Mouse (Mus musculus): ENCODE measurements around the gene Trpv3. TPM values are rescaled to one million over a fixed set of nuclear protein-coding genes. Genes with fewer than 3 reads are reported as not detected.

Trpv3 gene
- total RNA-seq (2021) = under 1 TPM; 0.07 to 0.10 TPM

DNA sequence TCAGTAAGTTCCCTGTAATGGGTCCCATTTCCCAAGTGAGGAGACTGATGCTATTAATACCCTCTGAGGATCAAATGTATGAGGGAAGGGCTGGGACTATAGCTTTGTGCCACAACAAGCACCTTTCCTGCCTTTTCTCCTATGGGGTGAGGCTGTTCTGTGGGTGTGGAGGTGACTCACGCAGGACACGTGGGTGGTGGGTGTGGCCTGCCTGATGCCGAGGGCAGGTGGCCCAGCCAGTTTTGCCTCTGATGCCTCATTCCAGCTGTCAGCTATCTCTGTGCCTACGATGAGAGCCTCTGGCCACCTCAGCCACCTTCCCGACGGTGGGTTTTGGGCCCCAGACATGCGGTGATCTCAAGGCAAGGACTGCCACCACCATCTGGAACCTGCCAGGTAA lies at the start of gene Trpv3:
Trpv3 (plus strand) TSS at position 122 of the 400 bp plus-strand sequence.
- no peak for DNase-seq

DNA sequence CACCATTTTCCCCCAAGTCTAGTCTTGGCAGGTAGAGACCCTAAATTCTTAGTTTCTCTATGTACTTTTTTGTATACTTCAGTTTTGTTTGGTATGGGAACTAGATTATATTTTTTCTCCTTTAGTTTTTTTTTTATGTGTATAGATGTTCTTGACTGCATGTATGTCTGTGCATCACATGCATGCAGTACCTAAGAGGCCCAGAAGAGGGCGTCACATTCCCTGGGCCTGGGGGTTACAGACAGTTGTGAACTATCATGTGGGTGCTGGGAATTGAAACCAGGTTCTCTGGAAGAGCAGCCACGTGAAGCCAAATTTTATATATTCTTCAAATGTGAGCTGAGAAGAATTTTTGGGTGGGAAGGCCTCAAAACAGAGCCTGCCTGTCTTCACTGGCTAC lies 47.5 kb upstream of the Trpv3 start:
- DNase-seq = no peak

DNA sequence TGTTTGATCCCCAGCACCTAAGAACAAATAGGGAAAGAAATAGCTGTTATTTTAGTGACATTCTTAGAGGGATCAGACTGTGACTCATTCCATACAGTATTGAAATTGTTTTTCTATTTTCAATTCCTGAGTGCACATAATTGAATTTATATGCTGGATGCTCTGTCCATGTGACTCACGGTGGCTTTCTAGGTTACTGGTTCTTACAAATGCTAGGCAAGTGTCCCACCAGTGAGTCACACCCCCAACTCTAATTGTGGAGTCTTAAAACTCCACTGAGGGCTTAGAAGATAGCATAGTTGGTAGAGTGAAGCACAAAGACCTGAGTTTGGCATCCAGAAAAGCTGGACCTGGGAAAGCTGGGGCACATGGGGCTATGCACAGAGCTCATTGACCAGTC lies 46.5 kb upstream of the Trpv3 start:
- no peak for DNase-seq

DNA sequence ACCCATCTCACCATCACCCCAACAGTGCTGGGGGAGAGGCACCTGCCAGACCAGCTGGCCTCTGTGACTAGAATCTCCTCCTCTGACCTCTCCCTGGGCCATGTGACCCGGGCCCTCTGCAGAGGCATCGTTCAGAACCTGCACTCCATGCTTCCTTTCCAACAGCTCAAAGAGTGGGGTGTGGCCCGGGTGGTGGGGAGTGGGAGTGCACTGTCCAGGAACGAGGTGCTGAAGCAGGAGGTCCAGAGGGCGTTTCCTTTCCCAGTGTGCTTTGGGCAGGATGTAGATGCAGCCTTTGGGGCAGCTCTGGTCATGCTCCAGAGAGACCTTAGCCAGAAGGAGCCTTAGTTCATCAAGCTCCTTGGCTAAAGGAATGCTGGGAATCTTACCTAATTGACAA lies 44.3 kb upstream of the Trpv3 start:
- no peak for DNase-seq

DNA sequence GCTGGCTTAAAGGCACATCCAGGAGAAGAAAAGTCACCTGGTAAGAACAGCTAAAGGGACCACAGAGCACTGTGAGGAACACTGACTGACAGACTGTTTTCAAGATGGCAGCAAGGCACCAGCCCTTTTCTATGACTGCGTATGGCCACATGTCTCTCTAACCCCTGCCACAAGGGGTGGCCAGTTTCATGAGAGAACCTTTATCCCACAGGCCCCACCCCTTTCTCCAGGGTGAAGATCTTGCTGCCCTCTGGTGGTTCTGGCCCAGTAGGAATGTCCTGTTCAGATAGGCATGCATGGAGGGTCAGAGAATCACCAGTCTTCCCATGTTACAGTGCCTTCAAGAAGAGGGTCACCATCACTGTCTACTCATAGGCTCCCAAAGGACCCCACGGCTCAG lies 43.2 kb upstream of the Trpv3 start:
- peak; percentile 25 for DNase-seq

DNA sequence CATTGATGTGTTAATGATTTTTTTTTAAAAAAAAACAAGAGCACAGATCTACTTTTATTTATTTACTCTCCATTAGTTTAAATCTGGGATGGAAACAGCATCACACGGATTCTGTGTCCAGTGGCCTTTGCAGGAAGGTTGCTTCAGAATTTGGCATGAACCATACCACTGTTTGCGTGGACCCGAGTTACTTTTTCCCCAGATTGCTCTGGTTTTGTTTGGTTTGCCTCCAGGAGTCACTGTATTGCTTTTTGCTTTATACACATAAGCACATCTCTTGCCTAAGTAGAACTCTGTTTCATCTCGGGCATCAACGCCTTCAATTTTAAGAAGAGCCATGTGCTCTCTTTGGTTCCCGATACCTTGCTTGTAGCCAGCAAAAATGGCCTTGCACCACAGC lies 41.3 kb upstream of the Trpv3 start:
- no peak for DNase-seq

DNA sequence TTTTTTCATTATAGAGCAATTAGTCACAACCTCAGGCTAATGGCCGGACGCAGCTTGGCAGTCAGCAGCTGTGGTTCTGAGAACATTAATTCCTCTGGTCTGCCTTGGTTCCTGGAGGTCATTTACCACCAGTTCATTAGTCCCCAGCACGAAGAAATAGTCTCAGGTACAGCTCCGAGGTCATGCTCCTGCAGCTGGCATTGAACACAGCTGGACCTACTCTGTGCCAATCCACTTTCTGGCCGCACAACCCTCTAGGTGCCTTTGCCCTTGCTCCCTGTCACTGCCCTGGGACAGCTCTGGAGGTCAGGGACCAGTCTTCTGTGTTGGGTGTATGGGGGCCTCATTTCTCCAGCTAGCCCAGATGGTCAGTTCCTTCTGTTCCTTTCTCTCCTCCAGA lies 38.3 kb upstream of the Trpv3 start:
- DNase-seq = no peak

DNA sequence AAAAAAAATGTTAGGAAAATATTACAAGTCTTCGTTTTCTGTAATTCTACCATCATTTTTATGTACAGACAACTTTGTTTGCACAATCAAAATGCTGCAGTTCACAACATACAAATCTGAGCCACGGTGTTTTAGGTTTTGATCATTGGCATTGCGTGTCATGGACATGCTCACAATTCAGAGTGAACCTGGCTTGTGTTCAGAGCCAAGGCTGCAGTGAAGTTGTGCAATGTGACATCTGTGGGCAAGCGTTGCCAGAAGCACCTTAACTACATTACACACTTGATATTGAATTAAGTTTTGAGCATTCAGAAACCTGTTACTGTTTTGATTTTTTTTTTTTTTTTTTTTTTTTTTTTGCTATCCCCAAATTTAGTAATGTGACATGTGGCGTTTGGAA lies 37.1 kb upstream of the Trpv3 start:
- DNase-seq = no peak

DNA sequence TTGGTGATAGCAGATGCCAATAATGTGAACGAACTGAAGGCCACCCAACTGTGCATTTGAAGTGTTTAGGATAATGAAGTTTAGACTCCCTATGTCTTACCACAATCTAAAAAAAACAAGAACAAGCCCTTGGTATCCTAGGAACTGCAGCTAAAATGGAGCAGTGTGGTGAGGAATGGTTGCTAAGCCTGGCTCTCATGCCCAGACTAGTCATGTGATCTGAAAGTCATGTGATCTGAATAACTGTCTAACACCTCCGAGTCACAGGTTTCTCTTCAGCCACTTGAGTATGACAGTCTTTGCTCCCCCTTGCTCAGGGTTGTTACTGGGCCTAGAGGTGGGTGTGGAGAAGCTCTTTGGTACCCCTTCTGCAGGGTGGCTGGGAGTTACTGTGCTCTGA lies 34.7 kb upstream of the Trpv3 start:
- no peak for DNase-seq

DNA sequence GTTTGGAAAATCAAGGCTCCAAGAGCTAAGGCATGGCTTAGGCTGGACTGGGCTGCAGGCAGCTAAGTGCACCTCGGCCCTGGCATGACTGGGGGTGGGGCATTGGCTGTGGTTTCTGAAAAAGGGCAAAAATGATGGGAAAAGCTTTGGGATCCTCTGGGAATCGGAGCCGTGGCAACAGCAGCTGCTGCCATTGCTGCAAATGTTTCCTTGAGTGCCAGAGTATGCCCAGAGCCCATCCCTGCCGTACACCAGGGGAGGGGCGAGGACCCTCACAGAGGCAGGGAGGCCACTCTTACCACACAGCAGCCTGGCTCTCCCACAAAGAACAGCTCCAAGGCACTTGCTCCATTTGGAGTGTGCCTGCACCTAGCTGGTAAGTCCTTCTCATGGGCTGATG lies 33.2 kb upstream of the Trpv3 start, which contains the start of gene Trpv1:
Trpv1 (plus strand) TSS at position 301 of the 400 bp plus-strand sequence.
- no peak for DNase-seq

DNA sequence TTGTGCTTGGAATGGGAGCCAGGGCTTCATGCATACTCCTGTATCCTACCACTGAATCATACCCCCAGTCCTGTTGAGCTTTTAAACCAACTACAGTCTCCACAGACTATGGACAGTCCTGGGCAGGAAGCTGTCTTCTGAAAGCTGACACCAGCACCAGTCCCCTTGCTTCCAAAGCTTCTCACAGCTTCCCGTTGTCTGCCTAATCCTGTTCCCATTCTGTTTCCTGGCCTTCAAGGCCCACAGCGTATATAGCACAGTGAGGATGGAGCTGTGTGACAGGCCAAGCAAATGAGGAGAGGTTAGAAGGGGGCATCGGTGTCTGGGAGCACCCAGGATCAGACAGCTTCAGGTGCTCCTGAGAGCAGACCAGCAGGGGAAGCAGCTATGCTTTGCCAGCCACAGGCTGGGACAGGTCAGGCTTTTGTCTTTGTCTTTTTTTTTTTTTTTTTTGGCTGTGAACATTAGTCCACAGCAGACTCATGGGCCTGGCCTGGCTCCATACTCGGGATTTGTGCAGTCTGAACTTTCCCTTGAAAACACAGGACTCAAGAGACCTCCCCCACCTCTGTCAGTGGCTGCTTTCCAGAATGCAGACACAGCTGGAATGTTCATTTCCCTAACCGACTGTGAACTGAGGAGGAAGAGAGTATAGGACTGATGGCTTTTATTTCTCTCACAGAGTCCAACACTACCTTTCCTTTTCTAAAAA lies 31.0 kb upstream of the Trpv3 start:
- DNase-seq = peak; percentile 85

DNA sequence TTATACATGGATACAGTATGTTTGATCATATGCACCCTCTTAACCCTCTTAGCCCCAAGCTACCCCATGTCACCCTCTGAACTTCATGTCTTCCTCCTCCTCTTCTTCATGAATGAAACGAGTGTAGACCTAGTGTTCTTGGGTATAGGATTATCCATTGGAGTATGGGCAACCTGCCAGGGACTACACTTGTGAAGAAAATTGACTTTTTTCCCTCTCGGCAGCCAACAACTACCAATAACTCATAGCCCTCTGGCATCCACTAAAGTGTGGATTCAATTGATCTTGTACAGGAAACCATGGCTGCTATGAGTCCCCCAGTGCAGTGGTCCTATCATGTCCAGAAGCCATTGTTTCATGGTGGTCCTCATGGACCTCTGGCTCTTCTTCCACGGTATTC lies 30.5 kb upstream of the Trpv3 start:
- peak; percentile 19 for DNase-seq

DNA sequence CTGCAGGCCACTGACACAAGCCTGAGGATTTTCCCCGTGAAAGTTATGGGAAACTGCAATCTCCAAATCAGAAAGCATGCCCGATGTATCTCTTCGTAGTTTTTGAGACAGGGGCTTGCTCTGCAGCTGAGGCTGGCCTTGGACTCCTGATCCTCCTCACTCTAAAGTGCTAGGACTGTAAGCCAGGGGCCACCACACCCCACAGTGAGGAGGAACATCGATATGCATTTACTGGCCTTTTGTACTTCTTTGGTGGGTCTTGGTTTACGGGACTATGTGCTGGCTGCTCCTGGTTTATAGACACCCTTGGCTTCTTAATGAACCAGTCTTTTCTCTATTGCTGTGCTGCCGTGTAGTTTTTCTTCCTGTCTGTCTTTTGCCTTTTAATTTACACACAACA lies 25.0 kb upstream of the Trpv3 start:
- no peak for DNase-seq

DNA sequence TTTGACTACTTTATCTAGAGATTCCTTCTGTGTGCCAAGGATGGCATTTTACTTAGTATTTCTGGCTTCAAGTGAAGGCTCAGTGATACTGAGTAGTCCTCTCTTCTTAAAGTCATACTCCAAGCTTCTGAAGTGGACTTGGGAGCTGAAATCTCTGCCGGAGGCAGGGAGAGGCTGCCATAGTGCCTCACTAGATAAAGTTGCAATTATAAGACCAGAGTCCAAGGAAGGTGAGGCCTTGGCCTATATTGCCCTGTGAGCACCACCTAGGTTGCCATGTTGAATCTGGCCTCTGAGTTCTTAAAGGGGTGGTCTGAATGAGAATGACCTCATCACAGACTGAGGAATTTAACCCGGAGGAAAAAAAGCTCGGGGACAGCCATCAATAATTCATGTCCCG lies 24.4 kb upstream of the Trpv3 start:
- DNase-seq = no peak

DNA sequence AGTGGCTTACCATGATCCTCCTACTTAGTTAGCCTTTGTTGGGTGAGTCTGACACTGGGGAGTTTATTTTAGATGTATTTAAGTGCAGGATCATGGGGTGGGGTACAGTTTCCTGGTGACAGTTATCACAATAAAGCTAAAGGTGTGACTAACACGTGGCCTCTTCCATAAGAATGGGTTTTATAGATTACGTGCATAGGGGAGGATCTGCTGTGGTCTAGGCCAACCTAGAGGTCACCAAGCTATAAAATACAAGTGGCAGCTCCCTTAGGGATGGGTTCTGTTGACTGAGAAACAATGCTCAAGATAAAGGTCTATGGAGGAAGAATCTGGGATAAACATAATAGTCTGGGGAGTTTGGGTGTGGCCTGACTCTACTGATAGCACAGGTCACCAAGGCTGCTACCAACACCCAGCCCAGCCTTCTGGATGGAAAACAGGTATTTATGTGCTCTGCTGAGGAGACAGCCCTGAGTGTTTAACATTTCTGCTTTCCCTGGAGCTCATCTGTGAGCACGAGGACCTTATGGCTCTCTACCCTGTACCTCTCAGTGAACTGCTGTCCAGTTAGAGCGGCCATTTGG lies 9.7 kb upstream of the Trpv3 start:
- DNase-seq = no peak

DNA sequence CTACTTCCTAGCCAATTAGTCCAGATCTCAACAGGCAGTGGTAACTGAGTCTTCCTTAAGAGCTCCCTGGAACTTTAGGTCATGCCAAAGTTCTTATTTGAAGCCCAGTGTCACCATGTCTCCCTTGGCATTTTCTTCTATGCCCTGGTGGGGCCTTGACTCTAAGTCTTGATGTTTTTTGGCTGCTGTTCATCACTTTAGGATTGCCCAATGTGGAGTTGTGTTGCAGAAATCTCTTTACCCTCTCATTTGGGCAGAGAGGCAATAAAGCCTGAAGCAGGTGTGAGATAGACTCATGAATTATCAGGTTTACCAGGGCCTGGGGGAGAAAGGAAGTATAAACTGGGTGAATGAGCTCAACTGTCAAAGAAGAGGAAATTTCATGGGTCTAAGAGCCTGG lies 8.5 kb upstream of the Trpv3 start:
- no peak for DNase-seq

DNA sequence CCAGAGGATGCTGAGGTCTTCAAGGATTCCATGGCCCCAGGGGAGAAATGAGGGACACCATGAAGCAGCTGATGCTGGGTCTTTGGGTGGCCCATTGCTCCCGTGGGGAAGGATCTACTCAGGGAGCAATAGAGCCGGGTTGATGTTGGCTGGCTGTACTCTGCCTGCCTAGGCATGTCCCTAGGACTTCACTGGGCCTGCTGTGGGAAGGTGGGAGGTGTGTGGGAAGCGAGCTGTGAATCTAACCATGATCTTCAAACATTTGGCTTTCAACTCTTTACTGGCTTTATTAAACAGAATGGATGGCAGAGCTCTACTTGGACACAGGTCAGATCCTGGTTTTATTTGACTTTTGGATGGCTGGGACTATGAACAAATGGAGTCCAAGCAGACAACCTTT lies 6.7 kb upstream of the Trpv3 start:
- no peak for DNase-seq

DNA sequence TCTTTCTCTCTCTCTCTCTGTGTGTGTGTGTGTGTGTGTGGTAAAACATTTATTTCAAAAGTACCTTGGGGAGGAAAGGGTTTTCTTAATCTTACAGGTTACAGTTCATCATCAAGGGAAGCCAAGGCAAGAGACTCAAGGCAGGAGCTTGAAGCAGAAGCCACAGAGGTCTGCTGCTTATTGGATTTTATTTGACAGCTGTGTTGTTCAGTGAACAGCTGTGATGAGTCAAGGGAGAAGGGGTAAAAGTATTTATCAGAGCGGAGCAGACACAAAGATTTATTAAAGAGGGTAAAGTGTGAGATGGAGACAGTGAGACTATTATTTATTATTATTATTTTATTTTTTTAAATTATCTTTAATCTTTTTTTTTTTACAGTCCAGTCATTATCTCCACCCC lies 5.8 kb upstream of the Trpv3 start:
- DNase-seq = no peak

DNA sequence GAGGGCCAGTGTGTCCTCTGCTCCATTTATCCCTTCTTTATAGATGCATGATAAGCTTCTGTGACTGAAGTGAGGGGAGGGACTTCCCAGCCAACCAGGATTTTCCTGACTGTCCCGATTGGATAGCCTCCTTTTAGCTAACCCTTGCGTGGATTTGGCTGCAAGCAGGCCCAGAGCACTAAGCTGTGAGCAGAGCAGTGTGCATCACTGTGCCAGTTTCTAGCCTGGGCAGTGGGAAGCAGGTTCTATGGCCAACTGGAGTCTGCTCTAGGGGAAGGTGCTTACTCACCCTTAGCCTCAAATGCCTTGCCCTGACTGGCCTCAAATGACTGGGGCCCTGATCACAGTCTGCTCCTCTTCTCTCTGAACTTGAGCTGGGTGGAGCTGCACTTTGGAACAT lies 7.6 kb downstream of the Trpv3 start:
- DNase-seq = no peak

DNA sequence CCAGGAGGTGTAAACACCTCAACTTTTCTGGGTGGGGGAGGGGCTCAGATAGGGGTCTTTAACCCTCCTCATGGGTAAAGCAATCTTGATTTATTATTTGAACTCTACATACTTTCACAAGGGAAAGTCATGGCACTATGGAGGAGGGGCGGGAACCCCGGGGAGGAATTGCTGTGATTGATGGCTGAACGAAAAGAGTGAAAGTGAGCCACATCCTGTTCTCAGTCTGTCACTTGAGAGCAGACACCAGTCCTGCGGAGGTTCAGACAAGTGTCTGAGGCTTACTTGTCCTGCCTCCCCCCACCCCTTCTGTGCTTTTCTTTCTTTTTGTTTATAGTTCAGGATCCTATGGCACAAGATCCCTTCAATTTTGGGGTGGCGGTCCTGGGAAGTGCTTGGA lies 13.5 kb downstream of the Trpv3 start:
- DNase-seq = no peak

DNA sequence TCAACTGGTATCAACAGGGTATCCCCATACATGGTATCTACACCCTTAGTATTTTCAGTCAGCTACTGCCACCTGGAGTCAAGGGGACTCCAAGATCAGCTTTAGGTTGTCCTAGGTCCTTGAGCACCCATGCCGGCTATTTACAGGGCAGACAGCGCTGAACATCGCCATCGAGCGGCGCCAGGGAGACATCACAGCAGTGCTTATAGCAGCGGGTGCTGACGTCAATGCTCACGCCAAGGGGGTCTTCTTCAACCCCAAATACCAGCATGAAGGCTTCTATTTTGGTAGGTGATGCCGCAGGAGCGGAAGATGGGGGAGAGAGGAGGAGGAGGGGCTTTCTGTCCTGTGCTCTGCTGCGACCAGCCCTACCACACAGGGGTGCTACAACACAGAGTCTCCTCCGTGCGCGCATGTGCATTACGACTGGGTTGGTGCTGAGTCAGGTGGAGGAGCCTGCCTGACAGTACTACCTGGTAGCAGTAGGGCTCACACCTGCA lies 14.4 kb downstream of the Trpv3 start:
- DNase-seq = peak; percentile 55

DNA sequence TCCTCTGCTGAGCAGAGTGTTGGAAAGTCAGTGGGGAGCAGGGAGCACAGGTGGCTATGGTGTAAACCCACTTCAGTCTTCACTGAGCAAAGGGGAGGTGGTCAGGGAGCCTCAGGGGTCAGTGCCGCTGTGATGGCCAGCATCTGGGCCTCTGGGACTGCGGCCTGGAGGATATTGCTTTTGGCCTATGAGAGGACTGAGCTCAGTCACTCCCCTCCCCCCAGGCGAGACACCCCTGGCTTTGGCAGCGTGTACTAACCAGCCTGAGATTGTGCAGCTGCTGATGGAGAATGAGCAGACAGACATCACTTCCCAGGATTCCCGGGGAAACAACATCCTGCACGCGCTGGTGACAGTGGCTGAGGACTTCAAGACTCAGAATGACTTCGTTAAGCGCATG lies 16.2 kb downstream of the Trpv3 start:
- DNase-seq = peak; percentile 61

DNA sequence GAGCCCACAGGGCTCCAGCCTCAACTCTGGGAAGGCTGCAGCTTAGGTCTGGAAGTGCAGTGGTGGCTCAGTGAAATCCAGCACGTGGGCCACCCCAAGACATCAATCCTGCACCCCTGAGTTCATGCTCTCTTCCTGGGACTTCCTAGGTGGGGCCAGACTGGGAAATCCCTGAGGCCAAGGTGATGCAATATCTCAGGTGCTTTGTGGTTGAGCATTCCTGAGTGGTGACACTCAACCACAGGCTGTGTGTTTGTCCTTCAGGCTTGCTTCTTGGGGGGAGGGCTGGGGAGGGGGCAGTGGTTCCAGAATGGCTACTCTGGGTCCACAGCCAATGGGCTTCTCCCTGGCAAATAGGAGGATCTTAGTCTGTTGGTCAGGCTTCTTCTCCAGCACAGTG lies 16.7 kb downstream of the Trpv3 start:
- DNase-seq = no peak

DNA sequence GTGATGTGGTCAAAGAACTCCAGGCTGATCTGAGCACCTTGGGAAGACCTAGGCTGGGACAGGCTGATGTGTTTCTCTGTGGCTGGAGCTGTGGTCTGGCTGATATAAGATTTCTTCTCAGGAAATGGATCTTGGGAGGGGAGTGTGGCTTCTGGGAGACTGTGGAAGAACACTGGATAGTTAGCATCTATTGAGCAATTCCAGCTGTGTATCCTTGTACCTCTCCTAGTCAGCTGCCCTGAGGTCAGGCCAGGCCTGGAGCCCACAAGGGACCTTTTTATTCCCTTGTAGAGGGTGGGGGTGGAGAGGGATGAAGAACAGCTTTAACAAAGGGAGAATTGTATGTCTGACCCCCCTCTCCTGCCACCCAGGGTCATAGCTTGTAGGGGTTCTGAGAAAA lies 17.2 kb downstream of the Trpv3 start:
- no peak for DNase-seq

DNA sequence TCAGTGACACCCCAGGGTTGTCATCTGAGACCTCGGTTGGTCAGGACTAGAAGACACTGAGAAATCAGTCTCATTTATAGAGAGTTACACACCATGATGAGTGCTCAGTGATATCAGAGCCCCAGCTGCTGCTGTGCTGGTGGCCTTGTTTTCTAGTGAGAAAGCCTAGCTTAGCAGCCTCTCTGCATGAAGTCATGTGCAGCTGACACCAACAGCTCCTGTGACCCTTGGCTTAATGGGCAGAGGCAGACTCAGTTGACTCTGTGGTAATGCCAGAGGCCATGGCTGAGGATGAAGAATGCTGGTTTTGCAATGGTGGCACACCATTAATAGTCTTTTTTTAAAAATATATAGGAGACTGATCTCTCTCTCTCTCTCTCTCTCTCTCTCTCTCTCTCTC lies 22.4 kb downstream of the Trpv3 start:
- DNase-seq = no peak
